Mouse (Mus musculus): ENCODE results near the gene Gabarap.
"Not testable (repeated sequence)": the region's sequence is repeated elsewhere in the genome, so short reads cannot be mapped to it uniquely, and the experiment has no call there.

The Gabarap gene

GRCm38 (mm10) chr11:69990850-69991691 lies at the start of gene Gabarap:
Gabarap (plus strand) TSS chr11:69991143.
- peak; percentile 96 to 97 for DNase-seq (ENCODE audit: low spot score in 2 of 2)

DNA sequence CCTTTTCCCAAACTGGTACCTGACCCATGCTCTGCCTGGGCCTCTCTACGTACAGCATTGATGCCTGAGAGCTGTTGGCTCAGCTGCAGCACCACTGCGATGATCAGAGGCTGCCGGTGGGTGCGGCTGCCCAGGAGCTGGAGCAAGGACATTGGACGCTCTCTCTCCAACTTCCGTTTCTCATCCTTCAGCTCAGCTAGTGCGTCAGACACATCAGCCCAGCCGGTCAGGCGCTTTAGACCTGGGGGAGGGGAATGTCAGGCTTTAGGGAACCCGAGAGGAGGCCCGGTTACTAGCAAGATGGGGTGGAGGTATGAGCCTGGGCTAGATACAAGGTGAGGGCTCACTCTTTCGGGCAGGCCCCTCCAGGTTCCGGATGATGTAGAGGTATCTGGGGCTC lies 45.7 kb upstream of the Gabarap start:
- DNase-seq (ENCODE audit: low spot score in 2 of 2): no peak

DNA sequence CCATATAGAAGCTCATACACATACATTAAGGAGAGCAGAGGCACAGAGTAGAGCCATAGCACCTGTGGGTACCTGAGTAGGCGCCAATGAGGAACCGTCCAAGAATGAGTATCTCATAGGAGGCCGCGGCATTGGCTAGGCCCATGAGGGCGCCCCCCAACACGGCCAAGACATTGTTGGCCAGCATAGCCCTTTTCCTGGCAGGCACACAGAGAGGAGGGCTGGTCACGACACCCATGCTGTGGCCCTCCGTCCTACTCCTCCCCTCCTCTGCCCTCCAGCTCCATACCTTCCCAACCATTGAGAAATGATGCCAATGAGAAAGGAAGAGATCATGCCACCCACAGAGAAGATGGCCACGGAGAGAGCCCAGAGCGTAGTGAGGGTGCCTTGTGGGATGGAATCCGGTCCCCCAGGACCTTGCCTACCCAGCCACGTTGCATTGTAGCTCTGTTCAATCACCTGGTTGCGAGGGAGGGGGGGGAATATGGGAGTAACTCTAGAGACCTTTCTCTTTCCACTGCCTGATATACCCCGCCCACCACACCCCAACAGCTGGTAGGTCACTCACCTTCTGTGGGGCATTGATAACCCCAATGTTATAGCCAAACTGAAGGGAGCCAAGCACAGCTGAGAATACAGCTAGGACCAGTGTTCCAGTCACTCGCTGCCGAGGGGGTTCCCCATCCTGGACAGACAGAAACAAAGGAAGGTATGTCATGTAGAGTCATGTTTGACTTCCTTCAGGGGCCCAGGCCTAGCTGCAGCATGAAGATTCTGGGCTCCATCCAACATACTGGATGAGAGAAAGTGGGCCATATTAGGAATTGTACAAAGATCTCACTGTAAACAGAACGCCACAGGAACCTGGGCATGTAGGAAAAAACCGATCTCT lies 44.7 kb upstream of the Gabarap start:
- DNase-seq (ENCODE audit: low spot score in 2 of 2): peak; percentile 62 to 78

GRCm38 (mm10) chr11:69947337-69948065 lies 43.4 kb upstream of the Gabarap start:
- peak; percentile 69 to 83 for DNase-seq (ENCODE audit: low spot score in 2 of 2)

DNA sequence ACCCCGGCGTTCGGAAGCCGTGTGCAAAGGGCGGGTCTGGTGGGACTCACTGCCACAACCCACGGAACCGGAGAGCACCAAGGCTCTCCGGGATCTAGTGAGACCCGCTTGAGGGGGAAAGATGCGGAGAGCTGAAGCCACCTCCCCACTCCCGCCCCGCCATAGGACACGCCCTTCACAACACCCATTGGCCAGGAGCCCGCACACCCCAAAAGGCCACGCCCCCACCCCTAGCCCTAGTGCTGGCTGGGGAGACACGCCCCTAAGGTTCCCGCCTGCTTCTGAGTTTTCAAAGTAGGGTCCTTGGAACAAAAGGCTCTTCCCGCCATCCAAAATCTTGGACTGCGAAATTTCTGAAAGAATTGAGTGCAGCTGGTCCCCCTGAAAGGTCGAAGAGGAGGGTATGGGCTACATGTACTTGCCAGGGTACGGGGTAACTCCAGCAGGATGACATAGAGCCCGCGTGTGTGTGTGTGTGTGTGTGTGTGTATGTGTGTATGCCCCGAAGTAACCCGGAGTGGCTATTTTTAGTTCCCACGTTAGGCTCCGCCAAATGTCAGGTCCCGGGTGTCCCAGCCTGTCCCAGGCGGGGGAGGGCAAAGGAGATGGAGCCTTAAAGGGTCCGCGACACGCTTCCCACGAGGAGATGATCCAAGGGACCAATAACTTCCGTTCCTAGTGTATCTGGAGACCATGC lies 42.7 kb upstream of the Gabarap start, which contains the start of gene Slc2a4:
Gene Slc2a4 (minus strand): TSS at position 123 of the 697 bp plus-strand sequence.
- peak; percentile 97 to 98 for DNase-seq (ENCODE audit: low spot score in 2 of 2)

DNA sequence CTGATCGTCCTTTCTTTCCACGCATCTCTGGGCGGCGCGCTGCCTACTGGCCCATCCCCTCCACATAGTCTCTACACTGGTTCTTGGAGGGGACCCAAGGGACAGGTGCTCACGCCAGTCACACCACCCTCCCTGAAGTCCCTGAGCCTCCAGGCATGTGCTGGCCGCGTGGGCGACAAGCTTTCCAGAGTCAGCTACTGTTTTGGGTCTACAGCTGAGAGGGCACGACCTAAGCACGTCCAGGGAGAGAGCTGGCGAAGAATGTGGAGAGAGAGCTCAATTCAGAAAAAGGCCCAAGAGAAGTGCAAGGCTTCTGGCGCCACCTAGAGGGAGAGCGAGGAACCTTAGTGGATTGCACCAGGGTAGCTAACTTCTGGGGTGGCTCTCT lies 42.2 kb upstream of the Gabarap start:
- peak; percentile 91 to 97 for DNase-seq (ENCODE audit: low spot score in 2 of 2)

DNA sequence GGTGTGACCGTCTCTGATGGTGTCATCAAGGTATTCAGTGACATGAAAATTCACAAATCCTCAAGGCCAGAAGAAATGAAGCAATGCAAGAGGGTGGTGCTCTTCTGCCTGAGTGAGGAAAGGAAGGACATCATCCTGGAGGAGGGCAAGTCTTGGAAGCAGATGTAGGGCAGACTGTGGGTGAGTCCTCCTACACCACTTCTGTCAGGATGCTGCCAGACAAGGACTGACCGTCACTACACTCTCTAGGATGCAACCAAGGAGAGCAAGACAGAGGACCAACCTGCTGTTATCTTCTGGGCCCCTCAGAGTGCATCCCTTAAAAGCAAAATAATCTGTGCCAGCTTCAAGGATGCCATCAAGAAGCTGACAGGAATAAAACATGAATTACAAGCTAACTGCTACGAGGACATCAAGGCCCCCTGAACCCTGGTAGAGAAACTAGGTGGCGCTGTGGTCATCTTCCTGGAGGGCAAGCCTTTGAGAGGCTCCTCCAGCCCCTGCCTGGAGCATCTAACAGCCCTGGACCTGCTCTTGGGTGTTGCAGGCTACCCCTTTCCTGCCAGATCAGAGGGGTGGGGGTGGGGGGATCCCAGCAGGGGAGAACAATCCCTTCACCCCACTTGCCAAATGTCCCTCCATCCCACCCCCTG lies 40.0 kb upstream of the Gabarap start:
- DNase-seq (ENCODE audit: low spot score in 2 of 2): peak in 1 of 2 experiments; percentile 80

- DNase-seq (ENCODE audit: low spot score in 2 of 2): no peak
These were observed 38.7 kb upstream of the Gabarap start for GRCm38 (mm10) chr11:69952274-69952673.

- no peak for DNase-seq (ENCODE audit: low spot score in 2 of 2)
These were observed 37.6 kb upstream of the Gabarap start for GRCm38 (mm10) chr11:69953267-69953915.

- DNase-seq (ENCODE audit: low spot score in 2 of 2): not testable (repeated sequence)
These were observed 35.3 kb upstream of the Gabarap start for GRCm38 (mm10) chr11:69955618-69956017.

DNA sequence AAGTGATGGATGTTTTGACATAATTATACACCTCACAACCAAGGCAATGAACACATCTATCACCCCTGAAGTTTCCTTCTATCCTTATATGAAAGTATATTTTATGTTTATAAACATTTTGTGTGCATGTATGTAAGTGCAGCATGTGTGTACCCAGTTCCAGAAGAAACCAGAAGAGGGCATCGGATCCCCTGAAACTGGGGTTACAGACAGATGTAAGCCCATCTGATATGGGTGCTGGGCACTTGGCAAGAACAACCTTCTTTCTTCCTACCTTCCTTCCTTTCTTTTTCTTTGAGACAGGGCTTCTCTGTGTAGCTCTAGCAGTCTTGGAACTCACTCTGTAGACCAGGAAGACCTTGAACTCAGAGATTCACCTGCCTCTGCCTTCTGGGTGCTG lies 34.7 kb upstream of the Gabarap start:
- no peak for DNase-seq (ENCODE audit: low spot score in 2 of 2)

- peak in 1 of 2 experiments; percentile 72 for DNase-seq (ENCODE audit: low spot score in 2 of 2)
These were observed 30.3 kb upstream of the Gabarap start for GRCm38 (mm10) chr11:69960616-69961015.

GRCm38 (mm10) chr11:69961841-69962240 lies 29.1 kb upstream of the Gabarap start:
- DNase-seq (ENCODE audit: low spot score in 2 of 2): peak in 1 of 2 experiments; percentile 55

- DNase-seq (ENCODE audit: low spot score in 2 of 2): no peak
These were observed 26.2 kb upstream of the Gabarap start, which contains the start of gene Cldn7 for GRCm38 (mm10) chr11:69964650-69965270. Cldn7 (plus strand) TSS chr11:69964779.

GRCm38 (mm10) chr11:69965271-69966005 lies 25.5 kb upstream of the Gabarap start:
- no peak for DNase-seq (ENCODE audit: low spot score in 2 of 2)

DNA sequence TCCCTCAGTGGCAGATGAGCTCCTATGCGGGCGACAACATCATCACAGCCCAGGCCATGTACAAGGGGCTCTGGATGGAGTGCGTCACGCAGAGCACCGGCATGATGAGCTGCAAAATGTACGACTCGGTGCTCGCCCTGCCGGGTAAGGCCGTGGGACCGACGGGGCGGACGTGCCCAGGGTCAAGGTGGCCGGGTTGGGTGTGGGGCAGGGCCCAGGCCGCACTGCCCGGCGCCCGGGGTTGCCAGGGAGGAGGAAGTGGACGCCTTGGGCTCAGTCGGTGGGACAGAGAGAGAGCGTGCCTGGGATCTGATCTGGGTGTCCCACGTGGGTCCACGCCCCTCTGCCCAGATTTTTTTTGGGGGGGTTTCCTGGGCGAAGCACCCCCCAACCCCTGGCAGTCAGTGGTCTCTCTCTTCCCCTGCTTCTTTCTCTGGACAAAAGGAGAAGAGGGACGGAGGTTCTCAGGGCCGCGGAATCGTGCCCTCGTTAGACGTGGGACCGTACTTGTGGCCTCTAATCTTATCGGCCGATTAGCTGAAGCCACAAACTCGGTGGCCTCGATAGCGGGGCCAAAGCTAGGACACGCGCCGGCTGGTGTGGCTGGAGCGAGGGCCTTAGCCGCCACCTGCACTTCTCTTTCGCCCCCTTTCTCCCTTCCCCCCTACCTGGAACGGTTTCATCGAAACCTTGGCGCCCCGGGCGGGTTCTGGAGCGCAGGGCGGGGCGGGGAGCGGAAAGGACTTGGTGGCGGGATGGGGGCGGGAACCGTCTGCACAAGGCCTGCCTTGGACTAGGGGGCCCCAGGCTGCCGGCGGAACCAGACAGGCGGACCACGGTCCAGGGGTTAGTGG lies 24.7 kb upstream of the Gabarap start:
- no peak for DNase-seq (ENCODE audit: low spot score in 2 of 2)

GRCm38 (mm10) chr11:69966860-69967517 lies 24.0 kb upstream of the Gabarap start:
- DNase-seq (ENCODE audit: low spot score in 2 of 2): no peak

All from spleen, postnatal 4 days (tissue).